Mouse (Mus musculus): Measurements from ENCODE around the gene Peli2.

Gene Peli2

DNA sequence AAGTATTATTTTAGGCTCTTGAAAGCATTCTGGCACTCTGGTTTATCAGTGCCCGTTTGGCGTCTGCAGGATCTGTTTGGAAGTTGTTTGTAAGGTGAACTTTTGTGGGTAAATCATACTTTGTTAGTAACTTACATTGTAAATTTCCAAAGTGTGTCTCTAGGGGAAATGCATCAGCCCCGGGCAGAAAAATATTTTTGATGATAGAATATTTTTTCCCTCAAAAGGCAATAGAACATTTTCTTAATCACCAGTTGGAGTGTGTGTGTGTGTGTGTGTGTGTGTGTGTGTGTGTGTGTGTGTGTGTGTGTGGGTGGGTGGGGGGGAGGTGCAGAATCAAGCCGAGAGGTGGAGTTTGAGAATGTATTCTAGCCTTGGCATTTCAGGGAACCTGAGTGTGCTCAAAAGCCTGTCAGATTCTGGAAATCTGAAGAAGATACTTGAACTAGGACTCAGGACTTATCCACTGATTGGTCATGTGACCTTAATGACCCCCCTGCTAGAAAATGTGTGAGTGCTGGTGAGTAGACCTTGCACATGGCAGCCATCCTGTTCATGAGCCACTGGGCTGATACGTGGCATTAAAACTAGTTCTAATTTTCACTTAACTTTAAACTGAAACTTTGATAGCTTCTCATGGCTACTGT is 33.4 kb downstream of the Peli2 start:
- DNase-seq = no peak

DNA sequence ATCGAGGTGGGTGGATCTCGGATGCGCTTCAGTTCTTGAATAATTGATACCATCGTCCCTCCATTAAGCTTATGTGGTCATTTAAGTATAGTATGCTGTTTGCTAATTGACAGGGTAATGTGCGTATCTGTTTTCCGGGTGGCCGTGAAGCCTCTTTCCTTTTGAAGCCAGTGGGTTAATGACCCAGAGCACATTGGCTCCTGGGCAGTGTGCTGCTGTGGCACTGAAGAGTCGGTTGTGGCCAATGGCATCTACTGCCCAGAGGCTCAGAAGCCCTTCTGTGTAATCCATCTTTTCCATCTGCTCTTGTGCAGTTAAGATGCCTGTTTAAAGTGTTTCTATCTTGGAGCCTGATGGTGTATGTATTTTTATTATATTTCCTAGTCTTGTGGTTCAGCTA is 34.0 kb downstream of the Peli2 start:
- DNase-seq = no peak

DNA sequence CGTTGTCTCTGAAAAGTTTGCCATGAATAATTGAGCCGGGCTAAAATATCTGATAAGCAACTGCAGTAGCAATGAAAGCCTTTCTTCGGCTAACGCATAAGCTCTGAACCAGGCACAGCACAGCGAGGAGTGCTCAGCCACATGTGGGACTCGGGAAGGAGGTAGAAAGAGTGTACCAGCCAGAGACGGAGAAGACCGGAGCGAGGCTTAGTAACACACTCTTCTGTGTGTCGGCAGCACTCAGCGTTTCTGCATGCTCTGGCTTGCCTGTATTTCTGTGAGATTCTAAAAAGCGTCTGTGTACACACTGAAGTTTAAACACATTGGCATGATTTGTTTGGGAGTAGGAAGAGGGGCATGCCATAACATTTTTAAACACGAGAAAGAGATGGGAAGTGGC is 34.5 kb downstream of the Peli2 start:
- no peak for DNase-seq

DNA sequence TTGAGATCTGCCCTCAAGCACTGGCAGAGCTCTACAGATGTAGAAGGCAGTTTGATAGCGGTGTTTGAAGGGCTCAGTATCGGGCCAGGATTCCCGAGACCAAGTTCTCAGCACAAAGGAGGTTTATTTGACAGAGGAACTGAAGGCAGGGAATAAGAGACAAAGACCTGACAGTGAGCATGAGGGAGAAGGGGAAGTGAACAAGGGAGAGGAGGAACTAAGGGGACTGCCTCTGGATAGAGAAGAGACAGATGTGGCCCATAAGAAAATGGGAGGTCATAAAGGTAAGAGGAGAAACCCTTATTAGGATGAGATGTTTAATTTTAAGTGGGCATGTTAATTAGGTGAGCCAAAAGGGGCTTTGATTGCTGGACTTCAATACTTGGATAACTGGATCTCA is 36.5 kb downstream of the Peli2 start:
- DNase-seq = no peak

DNA sequence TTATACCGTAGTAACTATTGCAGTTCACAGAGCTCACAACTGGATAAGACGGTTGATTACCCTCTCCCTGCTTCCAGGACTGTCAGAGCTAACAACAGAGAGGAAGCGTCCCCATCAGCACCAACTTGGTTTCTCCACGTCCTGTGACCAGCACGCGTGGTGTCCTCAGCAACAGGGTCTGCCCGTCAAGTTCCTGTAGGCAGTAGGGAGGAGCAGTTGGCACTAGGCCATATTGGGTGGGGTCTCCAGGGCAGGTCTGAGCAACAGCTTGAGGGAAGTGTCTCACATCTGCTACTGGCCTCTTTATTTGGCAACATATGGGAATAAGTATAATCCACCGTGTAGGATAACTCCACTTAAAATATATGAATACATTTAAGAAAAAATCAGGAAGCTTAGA is 37.2 kb downstream of the Peli2 start:
- no peak for DNase-seq

DNA sequence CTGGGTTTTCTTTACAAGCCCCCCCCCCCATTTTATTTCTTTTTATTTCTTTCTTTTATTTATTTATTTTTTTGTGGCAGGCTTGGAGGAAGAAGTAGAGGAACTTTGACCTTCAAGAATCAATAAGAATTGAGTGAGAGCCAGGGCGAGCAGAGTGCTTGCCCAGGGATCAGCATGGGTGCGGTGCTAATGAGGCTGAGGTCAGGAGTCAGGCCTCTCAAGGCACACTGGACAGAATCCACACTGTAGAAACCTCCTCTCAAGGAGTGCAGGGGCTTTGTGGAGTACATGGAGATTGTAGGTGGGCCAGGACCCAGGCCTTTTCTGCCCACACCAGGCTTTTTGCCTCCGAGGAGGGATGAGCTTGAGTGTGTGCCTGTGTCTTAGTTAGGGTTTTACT is 38.8 kb downstream of the Peli2 start:
- no peak for DNase-seq

DNA sequence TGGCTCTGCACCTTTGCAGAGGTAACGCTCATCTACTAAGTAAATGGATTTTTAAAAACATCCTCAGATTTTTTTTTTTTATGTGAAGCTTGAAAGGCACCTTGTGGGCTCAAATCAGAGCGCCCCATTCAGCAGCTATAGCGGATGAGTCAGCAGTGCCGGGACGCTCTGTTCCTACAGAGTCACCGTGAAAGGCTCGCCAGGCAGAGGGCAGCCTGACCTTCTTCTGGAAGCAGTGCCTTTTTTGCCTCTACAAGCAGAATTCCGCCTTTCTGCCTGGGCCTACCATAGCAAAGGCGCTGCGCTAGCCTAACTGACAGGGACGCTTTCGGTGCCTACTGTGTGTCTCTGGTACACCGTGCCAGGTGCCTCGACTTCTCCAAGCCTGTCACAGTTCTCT is 41.8 kb downstream of the Peli2 start:
- DNase-seq = no peak

DNA sequence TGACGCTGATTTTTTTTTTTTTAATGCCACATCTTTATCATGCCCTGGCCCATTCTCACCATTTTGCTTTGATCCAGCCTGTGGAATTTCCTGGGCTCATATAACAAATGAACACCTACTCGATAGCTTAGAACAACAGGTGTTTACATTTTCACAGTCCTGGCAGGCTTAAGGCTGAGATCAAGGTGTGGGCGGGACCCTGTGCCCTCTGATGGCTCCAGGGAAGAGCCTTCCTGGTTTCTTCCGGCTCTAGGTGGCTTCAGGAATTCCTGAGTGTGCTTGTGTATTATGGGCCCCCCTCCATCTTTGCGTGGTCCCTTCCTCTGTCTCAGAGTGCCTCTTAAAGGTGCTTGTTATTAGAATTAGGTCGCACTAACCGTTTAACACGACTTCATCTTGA is 44.3 kb downstream of the Peli2 start:
- DNase-seq = no peak

DNA sequence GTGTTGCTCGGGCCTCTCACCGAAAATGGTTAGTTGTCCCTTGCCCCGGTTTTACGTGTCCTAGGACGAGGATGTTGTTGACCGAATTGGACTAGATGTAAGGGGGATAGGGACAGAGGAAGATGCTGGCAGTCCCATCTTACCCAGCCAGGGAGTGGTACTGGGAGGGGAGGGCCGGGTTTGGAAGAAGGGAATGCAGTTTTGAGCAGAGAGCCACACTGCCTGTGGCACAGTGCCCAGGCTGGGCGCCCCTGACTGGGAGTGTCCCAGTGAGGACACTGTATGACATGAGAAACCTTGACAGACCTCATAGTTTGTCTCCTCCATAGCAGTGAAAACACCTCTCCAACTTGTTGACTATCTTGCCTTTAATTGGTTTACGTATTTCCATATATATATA is 45.8 kb downstream of the Peli2 start:
- DNase-seq = peak in 1 of 2 experiments; percentile 43

DNA sequence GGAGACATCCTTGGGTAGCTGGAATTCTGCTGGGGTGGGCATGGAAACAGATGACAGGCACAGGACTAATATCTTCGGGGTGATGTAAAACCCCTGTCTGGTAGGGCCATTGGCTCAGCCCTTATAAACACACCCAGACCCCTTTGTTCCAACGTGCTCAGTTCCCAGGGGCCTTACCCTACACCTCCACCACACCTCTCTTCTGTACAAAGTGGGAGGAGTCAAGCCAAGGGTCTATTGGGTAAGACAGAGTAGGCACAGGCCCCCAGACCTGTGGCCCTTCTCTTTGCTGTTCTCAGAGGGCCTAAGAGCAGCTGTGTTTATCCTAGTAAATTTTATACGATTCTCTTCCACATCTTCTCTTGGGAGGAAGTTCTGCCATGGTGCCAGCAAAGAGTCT is 46.4 kb downstream of the Peli2 start:
- DNase-seq = no peak

DNA sequence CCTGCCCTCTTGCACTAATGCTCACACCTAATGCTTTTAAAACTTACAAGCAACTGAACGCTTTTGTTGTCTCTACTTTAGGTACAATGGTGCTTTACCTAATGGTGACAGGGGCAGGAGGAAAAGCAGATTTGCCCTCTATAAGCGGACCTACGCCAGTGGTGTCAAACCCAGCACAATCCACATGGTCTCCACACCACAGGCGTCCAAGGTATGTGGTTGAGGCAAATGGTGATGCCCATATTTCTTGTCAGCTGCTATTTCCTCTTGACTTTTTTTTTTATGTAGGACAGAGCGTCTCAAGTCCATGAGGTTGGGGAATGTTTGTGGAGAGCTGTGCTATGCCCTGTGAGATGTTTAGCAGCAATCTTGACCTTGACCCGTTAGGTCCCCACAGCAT is 47.5 kb downstream of the Peli2 start:
- DNase-seq = no peak

DNA sequence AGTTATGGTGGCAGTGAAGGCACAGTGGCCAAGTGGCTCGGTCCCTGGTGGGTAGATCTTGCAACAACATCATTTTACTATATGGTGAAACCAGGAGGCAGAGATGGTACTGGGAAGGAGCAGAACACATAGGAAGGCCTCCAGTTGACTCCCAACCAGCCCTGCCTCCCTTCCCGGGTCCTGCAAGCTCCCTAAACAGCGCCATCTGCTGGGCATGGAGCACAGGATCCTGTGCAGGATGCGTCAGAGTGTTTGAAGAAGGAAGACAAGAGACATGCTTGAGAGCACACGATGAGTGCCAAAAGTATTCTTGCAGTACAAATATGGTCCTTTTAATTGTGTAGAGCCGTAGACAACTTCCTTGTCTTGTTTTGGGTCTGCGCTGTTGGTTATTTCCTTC is 49.3 kb downstream of the Peli2 start:
- DNase-seq = peak; percentile 58 to 65

DNA sequence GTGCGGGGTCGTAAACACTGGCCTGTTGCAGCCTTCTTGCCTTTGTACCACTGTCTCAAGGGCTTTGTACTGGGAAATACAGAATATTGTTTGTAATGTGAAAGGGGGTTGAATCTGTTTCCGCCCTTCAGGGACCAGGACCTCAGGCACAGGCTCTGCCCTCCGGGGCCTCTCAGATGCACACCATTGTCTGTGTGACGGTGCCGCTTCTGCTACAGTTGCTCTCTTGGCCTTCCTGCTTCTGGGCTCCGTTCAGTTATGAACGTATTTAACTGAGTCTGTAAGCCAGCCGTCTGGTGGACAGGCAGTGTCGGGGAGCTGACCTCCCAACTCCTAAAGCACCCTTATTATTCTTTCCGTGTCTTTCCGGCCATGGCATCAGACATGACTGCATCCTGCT is 50.6 kb downstream of the Peli2 start:
- DNase-seq = no peak

DNA sequence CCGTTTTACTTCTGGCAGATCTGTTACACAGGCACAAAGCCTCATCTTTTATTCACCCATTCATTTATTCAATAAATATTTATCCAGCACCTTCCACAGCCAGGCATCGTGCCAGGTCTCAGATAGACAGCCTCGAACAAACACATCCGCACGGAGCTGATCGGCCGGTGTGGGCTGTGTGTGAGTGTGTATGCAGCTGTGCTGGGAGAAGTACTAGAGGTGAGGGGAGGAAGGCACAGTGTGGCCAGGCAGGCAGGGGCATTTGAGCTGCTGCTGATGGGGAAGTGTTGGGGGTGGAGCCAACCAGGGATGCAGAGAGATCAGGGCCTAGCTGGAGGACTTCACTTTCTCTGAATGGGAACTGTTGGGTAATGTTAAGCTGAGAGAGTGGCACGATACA is 51.4 kb downstream of the Peli2 start:
- peak; percentile 72 to 80 for DNase-seq

DNA sequence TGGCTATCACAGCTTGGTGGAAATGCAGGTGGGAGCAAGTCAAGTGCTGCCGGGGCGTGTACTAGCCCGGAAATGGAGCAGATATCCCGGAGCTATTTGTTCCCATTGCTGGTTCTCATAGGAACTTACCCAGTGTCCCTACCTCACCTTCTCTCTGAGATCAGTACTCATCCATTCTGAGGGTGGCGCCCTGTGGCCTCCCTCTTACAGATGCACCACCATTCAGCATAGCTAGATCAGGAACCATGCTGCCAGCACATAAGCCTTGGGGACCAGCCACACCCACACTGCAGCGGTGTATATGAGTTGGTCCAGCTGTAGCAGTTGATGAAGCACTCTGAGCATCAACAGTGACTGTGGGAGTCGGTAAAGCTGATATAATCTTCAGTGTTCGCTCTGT is 52.3 kb downstream of the Peli2 start:
- peak in 1 of 2 experiments; percentile 42 for DNase-seq

DNA sequence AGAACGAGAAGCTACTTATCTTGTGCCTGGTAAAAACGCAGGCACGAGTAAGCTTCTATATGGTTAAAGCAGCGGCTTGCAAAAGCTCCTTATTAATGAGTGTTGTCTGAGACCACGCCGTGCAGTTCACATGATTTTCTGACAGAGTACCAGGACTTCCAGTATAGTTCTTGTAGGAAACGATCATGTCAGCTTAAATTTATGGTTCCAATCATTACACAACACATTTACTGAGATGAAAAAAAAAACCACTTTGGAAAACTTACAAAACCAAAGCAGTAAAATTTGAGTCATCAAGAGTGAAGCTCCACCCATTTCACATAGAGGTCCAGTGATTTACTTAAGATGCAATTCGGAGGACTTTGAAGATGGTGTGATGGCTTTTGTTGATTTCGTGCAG is 53.2 kb downstream of the Peli2 start:
- no peak for DNase-seq

DNA sequence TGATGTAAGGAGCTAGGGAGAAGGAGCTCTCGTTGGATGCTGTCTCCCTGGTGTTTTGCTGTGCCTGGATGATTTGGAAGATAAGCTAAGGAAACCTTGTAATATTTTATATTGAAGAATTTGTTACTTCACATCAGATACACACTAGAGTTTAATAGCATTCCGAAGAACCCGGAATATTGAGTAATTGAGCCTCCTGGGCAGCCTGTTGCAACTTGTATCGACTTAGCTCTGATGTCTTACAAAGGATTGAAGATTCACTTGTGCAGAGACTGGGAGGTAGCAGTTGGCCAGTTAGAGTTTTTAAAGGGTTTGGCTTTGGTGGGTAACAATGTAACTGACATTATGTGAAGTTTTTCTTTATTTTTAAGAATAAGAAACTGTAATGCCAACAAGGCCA is 53.7 kb downstream of the Peli2 start:
- DNase-seq = no peak

DNA sequence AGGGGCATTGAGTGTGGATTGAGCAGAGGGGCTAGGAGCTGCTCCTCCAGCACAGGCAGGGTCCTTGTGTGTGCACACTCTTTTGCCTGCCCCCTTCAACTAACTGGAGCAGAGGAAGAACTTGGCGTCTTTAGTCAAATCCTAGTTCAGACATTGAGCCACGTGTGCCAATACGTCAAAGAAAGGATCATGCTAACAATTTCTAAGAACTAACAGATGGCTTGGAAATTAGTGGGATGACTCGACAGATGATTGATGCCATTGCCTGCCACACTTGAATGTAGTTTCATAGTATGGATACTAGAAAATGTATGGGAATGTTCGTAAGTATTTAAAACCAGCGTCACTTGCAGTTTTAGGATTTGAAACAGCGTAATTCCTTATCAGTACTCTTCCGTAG is 54.5 kb downstream of the Peli2 start:
- DNase-seq = no peak

DNA sequence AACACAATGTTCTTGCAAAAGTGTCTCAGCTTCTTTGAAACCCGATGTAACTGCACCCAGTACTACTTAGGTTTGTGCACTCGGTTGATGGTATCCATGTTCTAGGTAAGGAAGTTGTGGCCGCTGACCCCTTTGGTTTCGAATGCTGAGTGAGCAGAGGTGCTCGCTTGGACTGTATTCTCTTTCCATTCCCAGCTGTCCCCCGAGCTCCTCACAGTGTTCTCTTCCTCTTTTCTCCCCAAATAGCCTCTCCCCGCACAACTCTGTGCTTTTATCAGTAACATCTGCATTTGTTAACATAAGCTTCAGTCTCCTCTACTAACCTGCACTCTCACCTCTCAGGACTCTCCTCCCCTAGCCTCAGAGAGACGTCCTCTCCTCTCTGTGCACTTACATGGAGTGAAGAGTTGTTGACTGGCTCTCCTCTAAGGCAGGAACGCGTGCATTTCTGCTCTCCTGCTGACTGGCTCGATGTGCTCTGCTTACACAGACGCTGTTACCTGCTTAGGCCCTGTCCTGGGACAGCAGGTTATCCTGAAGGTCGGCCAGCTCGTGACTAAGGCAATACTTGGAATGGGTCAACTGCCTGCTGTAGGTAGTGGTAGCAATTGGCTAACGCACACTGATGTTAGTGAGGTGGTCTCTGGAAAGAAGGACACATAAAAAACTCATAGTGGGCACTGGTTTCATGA is 57.8 kb downstream of the Peli2 start:
- no peak for DNase-seq

DNA sequence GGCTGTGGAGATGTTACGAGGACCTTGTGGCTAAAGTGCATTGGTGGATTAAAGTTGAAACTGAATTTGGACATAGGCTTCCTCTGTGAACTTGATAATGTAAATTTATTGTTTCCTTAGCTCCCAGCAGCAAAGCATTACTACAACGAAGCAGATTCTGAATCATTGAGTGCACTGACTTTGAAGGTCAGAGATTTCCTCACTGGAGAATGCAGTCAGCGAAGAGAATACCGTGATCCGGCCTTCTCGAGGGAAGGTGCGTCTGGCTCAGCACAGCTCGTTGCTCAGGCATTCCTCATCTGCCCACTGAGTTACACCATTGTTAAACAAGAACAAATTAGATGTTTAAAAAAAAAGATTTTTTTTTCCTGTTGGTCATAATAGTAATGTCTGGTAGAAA is 58.4 kb downstream of the Peli2 start:
- DNase-seq = no peak

DNA sequence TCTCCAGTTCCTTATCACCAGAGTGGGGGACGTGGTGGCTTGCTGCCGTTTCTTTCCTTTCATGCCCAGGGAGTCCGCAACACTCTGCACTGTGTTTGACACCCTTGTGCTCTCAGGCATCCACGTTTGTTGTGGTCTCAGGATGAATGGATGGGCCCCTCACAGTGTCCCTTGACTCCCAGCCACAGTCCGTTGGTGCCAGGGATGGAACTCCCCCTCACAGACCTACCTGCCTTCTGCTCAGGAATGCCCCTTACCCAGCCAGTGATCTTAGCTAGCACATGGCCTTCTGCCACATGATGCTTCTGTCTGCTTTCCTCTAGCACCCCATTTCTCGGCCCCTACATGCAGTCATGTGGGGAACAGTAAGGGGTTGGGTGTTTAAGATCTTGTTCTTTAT is 65.7 kb downstream of the Peli2 start:
- DNase-seq = no peak

DNA sequence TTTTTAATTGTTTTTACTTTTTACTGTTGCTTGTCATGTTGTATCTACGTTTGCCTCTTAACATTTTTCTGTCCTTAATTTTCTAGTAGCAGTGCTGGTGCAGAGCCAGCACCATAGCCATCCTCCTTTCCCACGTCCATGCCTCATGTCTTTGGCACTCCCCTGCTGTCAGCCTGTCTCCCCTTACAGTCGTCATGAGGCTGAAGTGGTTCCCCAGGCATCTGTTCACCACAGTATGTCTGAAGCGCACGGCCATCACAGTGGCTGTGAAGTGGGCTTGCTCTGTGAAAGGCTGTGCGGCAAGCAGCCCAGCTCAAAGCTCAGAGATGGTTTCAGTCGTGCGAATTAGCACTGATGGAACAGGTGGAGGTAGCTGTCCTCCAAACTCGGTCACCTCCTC is 66.5 kb downstream of the Peli2 start:
- peak in 1 of 2 experiments; percentile 11 for DNase-seq

DNA sequence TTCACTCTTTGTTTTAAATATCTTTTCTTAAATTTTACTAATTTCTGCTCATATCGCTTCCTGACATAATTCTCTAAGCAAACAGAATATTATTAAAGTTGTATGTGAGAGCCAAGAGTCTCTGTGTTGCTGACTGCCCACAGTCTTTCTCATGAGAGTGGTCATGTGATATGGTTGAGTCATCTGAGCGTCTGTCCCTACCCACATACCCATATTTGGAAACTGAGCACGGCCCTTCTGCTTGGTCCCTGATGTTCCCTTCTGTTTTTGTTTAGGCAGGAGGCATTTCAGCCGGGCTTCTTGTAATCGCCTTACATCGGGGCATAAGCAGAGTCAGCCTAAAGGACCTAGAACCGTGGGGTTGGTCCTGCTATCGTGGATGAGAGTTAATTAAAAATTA is 68.7 kb downstream of the Peli2 start:
- no peak for DNase-seq

DNA sequence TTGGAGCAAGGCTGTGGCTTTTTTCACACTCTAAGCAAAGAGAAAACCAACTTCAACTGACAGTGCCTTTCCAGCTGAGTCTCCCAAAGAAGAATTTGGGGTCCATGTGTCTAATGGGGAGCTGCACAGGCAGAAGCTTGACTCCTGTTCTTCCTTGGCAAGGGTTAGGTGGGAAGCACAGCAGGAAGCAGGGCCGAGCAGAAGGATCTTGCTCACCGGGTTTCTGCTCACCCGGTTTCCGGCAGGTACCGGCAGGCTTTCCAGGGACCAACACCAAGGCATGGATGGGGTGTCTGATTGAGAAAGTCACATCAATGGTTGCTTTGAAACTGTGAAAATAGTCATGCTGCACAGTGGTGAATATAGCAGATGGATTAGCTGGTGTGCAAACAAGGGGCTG is 70.3 kb downstream of the Peli2 start:
- DNase-seq = no peak

DNA sequence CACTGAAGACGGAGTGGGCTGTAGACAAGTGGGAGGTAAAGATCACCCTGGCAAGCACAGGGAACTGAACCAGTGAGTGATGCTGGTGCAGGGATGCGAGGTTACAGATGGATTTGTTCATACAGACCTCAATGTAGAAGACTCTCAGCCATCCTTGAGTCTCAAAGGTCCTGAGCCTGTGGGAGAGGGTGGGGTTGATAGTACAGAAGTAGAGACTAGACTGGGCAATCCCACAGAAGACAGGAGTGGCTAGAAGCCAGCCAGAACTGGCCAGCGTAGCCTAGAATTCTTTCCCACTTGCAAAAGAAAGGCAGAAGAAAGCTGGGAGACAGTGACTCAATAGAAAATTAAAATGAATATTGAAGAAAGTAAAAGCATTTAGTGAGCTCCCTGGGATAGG is 71.3 kb downstream of the Peli2 start:
- DNase-seq = no peak

All from lung, postnatal 4 days (tissue).